Mouse (Mus musculus): Measurements from ENCODE around the gene Rbfox3. TPM values are rescaled to one million over a fixed set of nuclear protein-coding genes. Genes with fewer than 3 reads are reported as not detected.
A peak's percentile ranks its signal among the peaks of the same experiment; 100 is the strongest.

Gene Rbfox3
- polyA plus RNA-seq, 1 experiment from 2014 or later, result 0.97 TPM

- no peak for ATAC-seq
- H3K36me3 ChIP-seq (ENCODE audit: insufficient read depth, low read length), result no peaks in the 10 kb centered on the region
- H3K4me1 ChIP-seq (ENCODE audit: insufficient read depth, low read depth, low read length), result no peaks in the 10 kb centered on the region
- WGBS, result 83% methylated on average over 14 of the region's 14 CpGs
- H3K9ac ChIP-seq (replicated peaks; ENCODE audit: low read depth), result no peak overlapping the region
- H3K4me2 ChIP-seq (replicated peaks; ENCODE audit: low read depth, low read length), result no peak overlapping the region
- H3K27me3 ChIP-seq (replicated peaks; ENCODE audit: insufficient read depth, low read length), result no peaks in the 10 kb centered on the region
- H3K9me3 ChIP-seq (ENCODE audit: low read length), result no peaks in the 10 kb centered on the region
- no peak overlapping the region for H3K4me3 ChIP-seq (ENCODE audit: low read depth, low read length)
- TF ChIP-seq EP300 (IDR thresholded peaks at IDR 0.05) (no peak), CTCF (IDR thresholded peaks at IDR 0.05) (no peak)
- no peak overlapping the region for H3K27ac ChIP-seq (ENCODE audit: low read length)
- DNase-seq (ENCODE audit: low spot score), result no peak
These were observed 257.7 kb downstream of the Rbfox3 start for GRCm38 (mm10) chr11:118653521-118654318.

- no peak overlapping the region for H3K4me2 ChIP-seq (replicated peaks; ENCODE audit: low read depth, low read length)
- WGBS, result 67% methylated on average over 13 of the region's 13 CpGs
- no peak for DNase-seq (ENCODE audit: low spot score)
These were observed 258.8 kb downstream of the Rbfox3 start for GRCm38 (mm10) chr11:118652401-118653240.

DNA sequence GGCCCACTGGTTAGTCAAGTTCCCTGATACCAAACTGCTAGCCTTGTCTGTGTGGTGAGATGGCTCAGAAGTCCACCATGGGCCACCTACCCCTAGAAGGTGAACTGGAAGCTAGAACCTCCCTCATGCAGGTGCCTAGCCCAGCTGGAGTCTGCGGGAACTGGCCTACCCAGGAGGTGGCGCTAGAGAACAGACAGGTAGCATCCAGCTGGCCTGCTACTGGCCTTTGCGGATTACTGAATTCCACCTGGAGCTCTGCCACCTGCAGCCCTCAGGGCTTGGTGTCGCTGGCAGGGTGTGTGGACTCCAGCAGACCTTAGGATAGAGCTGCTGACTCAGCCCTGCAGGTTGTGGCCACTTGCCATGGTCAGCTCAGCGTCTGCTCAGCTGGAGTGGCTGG, 263.0 kb downstream of the Rbfox3 start:
- Histone ChIP-seq H3K4me3 (ENCODE audit: low read depth, low read length) (no peak overlapping the region), H3K36me3 (ENCODE audit: insufficient read depth, low read length) (no peaks in the 10 kb centered on the region), H3K4me1 (ENCODE audit: insufficient read depth, low read depth, low read length) (no peaks in the 10 kb centered on the region), H3K27me3 (replicated peaks; ENCODE audit: insufficient read depth, low read length) (no peaks in the 10 kb centered on the region), H3K27ac (ENCODE audit: low read length) (no peak overlapping the region), H3K9ac (replicated peaks; ENCODE audit: low read depth) (no peak overlapping the region), H3K4me2 (replicated peaks; ENCODE audit: low read depth, low read length) (no peak overlapping the region), H3K9me3 (ENCODE audit: low read length) (no peaks in the 10 kb centered on the region)
- ATAC-seq, result peak; percentile 21; the same call in 1 of the 2 replicates
- TF ChIP-seq CTCF (IDR thresholded peaks at IDR 0.05) (peak; percentile 72), EP300 (IDR thresholded peaks at IDR 0.05) (no peak)
- 17% methylated on average over 5 of the region's 5 CpGs for WGBS
- DNase-seq (ENCODE audit: low spot score), result peak; percentile 25

More at GRCm38 (mm10) chr11:118652401-118653240, 258.8 kb downstream of the Rbfox3 start:
- TF ChIP-seq CTCF (IDR thresholded peaks at IDR 0.05) (no peak), EP300 (IDR thresholded peaks at IDR 0.05) (no peak)
- no peaks in the 10 kb centered on the region for H3K9me3 ChIP-seq (ENCODE audit: low read length)
- no peak overlapping the region for H3K9ac ChIP-seq (replicated peaks; ENCODE audit: low read depth)
- no peak for ATAC-seq
- H3K27me3 ChIP-seq (replicated peaks; ENCODE audit: insufficient read depth, low read length), result no peaks in the 10 kb centered on the region
- no peaks in the 10 kb centered on the region for H3K36me3 ChIP-seq (ENCODE audit: insufficient read depth, low read length)
- no peak overlapping the region for H3K4me3 ChIP-seq (ENCODE audit: low read depth, low read length)
- H3K27ac ChIP-seq (ENCODE audit: low read length), result no peak overlapping the region
- H3K4me1 ChIP-seq (ENCODE audit: insufficient read depth, low read depth, low read length), result no peaks in the 10 kb centered on the region

GRCm38 (mm10) chr11:118646864-118647263, 264.5 kb downstream of the Rbfox3 start:
- ATAC-seq (no peak), DNase-seq (ENCODE audit: low spot score) (no peak)
- WGBS, result 75% methylated on average over 3 of the region's 3 CpGs
- Histone ChIP-seq H3K36me3 (ENCODE audit: insufficient read depth, low read length) (no peaks in the 10 kb centered on the region), H3K27ac (ENCODE audit: low read length) (no peak overlapping the region), H3K4me1 (ENCODE audit: insufficient read depth, low read depth, low read length) (no peaks in the 10 kb centered on the region), H3K27me3 (replicated peaks; ENCODE audit: insufficient read depth, low read length) (no peaks in the 10 kb centered on the region), H3K4me2 (replicated peaks; ENCODE audit: low read depth, low read length) (no peak overlapping the region), H3K9me3 (ENCODE audit: low read length) (no peaks in the 10 kb centered on the region), H3K4me3 (ENCODE audit: low read depth, low read length) (no peak overlapping the region), H3K9ac (replicated peaks; ENCODE audit: low read depth) (no peak overlapping the region)
- TF ChIP-seq EP300 (IDR thresholded peaks at IDR 0.05), result no peak
- no peak for TF ChIP-seq CTCF (IDR thresholded peaks at IDR 0.05)

DNA sequence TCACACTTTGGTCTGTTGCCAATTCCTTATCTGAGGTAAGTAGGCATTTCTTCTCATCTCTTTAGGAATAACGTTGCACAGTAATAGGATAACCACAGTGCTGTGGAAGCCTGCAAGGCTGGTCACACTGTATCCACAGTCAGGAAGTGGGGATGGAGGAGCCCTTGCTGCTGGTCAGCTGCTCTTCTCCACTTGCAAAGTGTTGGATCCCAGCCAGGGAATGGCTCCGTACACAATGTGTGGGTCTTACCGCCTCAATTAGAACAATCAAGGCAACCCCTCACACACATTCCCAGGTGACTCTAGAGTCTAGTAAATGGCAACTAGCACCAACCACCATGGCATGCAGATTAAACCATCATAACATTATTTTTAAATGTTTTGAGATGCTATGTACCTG, 266.2 kb downstream of the Rbfox3 start:
- 62% methylated on average over 3 of the region's 3 CpGs for WGBS
- DNase-seq (ENCODE audit: low spot score), result no peak
- H3K27me3 ChIP-seq (replicated peaks; ENCODE audit: insufficient read depth, low read length), result no peaks in the 10 kb centered on the region
- ATAC-seq, result no peak
- H3K27ac ChIP-seq (ENCODE audit: low read length), result no peak overlapping the region
- H3K4me3 ChIP-seq (ENCODE audit: low read depth, low read length), result no peak overlapping the region
- H3K9me3 ChIP-seq (ENCODE audit: low read length), result no peaks in the 10 kb centered on the region
- no peaks in the 10 kb centered on the region for H3K4me1 ChIP-seq (ENCODE audit: insufficient read depth, low read depth, low read length)
- no peaks in the 10 kb centered on the region for H3K36me3 ChIP-seq (ENCODE audit: insufficient read depth, low read length)
- no peak for TF ChIP-seq CTCF (IDR thresholded peaks at IDR 0.05)
- no peak for TF ChIP-seq EP300 (IDR thresholded peaks at IDR 0.05)
- H3K9ac ChIP-seq (replicated peaks; ENCODE audit: low read depth), result no peak overlapping the region
- no peak overlapping the region for H3K4me2 ChIP-seq (replicated peaks; ENCODE audit: low read depth, low read length)

DNA sequence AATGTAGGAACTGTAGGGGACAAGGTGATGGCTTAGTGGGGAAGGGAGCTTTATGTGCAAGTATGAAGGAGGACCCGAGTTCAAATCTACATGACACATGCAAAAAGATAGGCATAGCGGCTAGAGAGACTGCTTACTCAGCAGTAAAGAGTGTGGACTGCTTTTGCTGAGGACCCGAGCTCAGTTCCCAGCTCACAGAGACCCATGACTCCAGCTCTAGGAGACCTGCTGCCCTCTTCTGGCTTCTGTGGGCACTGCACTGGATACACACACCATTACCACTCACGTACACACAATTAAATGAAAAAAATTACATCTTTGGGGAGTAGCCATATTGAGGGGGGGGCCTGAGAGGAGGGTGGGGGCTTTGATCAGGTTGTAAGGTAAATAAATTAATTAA, 270.7 kb downstream of the Rbfox3 start:
- no peaks in the 10 kb centered on the region for H3K27me3 ChIP-seq (replicated peaks; ENCODE audit: insufficient read depth, low read length)
- H3K4me3 ChIP-seq (ENCODE audit: low read depth, low read length), result no peak overlapping the region
- H3K9me3 ChIP-seq (ENCODE audit: low read length), result no peaks in the 10 kb centered on the region
- DNase-seq (ENCODE audit: low spot score) (no peak), ATAC-seq (no peak)
- TF ChIP-seq EP300 (IDR thresholded peaks at IDR 0.05) (no peak), CTCF (IDR thresholded peaks at IDR 0.05) (no peak; the same call in 1 of the 2 replicates)
- no peak overlapping the region for H3K4me2 ChIP-seq (replicated peaks; ENCODE audit: low read depth, low read length)
- H3K4me1 ChIP-seq (ENCODE audit: insufficient read depth, low read depth, low read length), result no peaks in the 10 kb centered on the region
- no peaks in the 10 kb centered on the region for H3K36me3 ChIP-seq (ENCODE audit: insufficient read depth, low read length)
- no peak overlapping the region for H3K9ac ChIP-seq (replicated peaks; ENCODE audit: low read depth)
- no peak overlapping the region for H3K27ac ChIP-seq (ENCODE audit: low read length)
- WGBS, result 79% methylated on average over 4 of the region's 4 CpGs

Measured in lung, postnatal 0 days (tissue).